Mouse (Mus musculus) kidney, adult 18-20 months (tissue): ENCODE results near the gene 4931409K22Rik.

Experiments
- DNase-seq: peaks from one replicate; pipeline ENCODE4 v3.0.0; 2021

Gene 4931409K22Rik

GRCm38 (mm10) chr5:24556709-24557108, at the start of gene 4931409K22Rik:
4931409K22Rik (minus strand) TSS chr5:24556809.
- no peak for DNase-seq

GRCm38 (mm10) chr5:24605980-24606665, 49.5 kb upstream of the 4931409K22Rik start:
- no peak for DNase-seq

- no peak for DNase-seq
These were observed 48.8 kb upstream of the 4931409K22Rik start for GRCm38 (mm10) chr5:24605321-24605979.

GRCm38 (mm10) chr5:24604656-24605100, 48.1 kb upstream of the 4931409K22Rik start:
- DNase-seq: peak; percentile 91

GRCm38 (mm10) chr5:24604080-24604655, 47.6 kb upstream of the 4931409K22Rik start:
- DNase-seq: no peak

GRCm38 (mm10) chr5:24603431-24604010, 46.9 kb upstream of the 4931409K22Rik start:
- no peak for DNase-seq

GRCm38 (mm10) chr5:24602751-24603343, 46.2 kb upstream of the 4931409K22Rik start:
- peak; percentile 94 for DNase-seq

- DNase-seq: peak; percentile 84
These were observed 45.5 kb upstream of the 4931409K22Rik start for GRCm38 (mm10) chr5:24601911-24602750.

- no peak for DNase-seq
These were observed 44.6 kb upstream of the 4931409K22Rik start for GRCm38 (mm10) chr5:24601071-24601835.

- no peak for DNase-seq
These were observed 43.6 kb upstream of the 4931409K22Rik start for GRCm38 (mm10) chr5:24600236-24600635.

GRCm38 (mm10) chr5:24599137-24599536, 42.5 kb upstream of the 4931409K22Rik start:
- DNase-seq: no peak

GRCm38 (mm10) chr5:24598570-24599006, 42.0 kb upstream of the 4931409K22Rik start:
- DNase-seq: peak; percentile 70

- peak; percentile 25 for DNase-seq
These were observed 41.4 kb upstream of the 4931409K22Rik start for GRCm38 (mm10) chr5:24597901-24598569.

- peak; percentile 82 for DNase-seq
These were observed 40.7 kb upstream of the 4931409K22Rik start for GRCm38 (mm10) chr5:24597221-24597728.

GRCm38 (mm10) chr5:24596519-24597171, 40.0 kb upstream of the 4931409K22Rik start:
- peak; percentile 18 for DNase-seq

- DNase-seq: no peak
These were observed 39.3 kb upstream of the 4931409K22Rik start for GRCm38 (mm10) chr5:24595786-24596380.

- no peak for DNase-seq
These were observed 38.7 kb upstream of the 4931409K22Rik start for GRCm38 (mm10) chr5:24595261-24595660.

GRCm38 (mm10) chr5:24594346-24594745, 37.7 kb upstream of the 4931409K22Rik start:
- DNase-seq: no peak

GRCm38 (mm10) chr5:24593928-24594327, 37.3 kb upstream of the 4931409K22Rik start:
- DNase-seq: no peak
